8 mouse cellular contexts compared by ENCODE assay signal in the genomic region with DNA sequence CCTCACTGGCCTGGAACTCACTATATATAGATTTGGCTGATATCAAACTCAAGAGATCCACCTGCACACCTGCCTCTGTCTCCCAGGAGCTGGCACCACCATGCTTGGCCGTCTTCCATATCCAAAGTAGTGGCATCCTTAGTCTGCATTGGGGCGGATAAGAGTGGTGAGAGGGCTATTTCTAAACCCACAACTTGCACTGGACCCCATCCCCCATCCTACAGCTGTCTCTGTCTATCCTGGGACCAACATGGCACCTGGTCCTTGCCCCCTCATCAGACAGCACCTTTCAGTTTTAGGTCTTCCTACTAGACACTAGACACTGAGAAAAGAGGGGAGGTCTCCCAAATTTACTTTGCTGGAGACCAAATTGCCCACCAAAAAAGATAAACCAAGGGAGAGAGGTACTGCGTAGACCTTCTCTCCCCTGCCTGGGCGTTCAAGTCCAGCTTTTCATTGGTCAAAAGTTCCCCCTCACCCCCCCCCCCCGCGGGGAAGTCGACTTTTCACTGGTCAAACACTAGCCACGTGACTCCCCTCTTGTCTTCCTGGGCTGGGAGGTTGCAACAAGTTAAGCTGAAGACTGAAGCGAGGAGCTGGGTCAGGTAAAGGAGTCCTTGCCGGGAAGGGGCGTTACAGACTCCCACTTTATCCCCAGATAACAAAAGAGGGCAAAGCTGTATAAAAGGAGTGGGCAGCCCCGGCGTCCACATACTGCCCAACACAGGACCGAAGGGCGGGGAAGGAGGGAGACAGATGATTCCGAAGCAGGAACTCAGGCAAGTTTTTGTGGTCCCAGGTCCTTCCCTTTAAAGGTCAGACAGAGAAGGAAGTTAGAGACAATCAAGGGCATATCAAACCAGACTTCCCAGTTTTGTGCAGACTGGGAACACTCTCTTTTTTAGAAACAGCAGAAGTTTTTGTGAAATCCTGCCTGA. TPM values are rescaled to one million over a fixed set of nuclear protein-coding genes. Genes with fewer than 3 reads are reported as not detected.
DNase-seq lines count a peak whose midpoint lies in the region; ATAC-seq and TF ChIP-seq lines count a peak whose summit lies in the region.

A gene (plus strand): TSS at position 531 of the 938 bp plus-strand sequence.

- H3K4me3 ChIP-seq in embryonic facial prominence, embryonic 13.5 days, result peak within 1 kb of the TSS; percentile 50
- H3K4me3 ChIP-seq in heart, embryonic 12.5 days, result peak within 1 kb of the TSS; percentile 68
- H3K4me3 ChIP-seq in kidney, embryonic 16.5 days (ENCODE audit: low read length), result peak within 1 kb of the TSS; percentile 65
- peak within 1 kb of the TSS; percentile 59 to 85 for H3K4me3 ChIP-seq in liver, embryonic 14.5 days (ENCODE audit: insufficient read depth in 1 of 2, low read depth in 2 of 2, low read length in 2 of 2)

- peak within 1 kb of the TSS; percentile 64 for H3K4me2 ChIP-seq in embryonic facial prominence, embryonic 13.5 days
- peak within 1 kb of the TSS; percentile 70 for H3K4me2 ChIP-seq in heart, embryonic 12.5 days
- H3K4me2 ChIP-seq in kidney, embryonic 16.5 days (replicated peaks; ENCODE audit: low read depth, low read length), result peak within 1 kb of the TSS; percentile 72
- peak within 1 kb of the TSS; percentile 79 for H3K4me2 ChIP-seq in liver, embryonic 14.5 days (ENCODE audit: low read depth)

- peak; percentile 55 for DNase-seq in layer of hippocampus, adult 11-12 months (ENCODE audit: low spot score)
- no peak for DNase-seq in layer of hippocampus, adult 9-10 months (ENCODE audit: low spot score)
- DNase-seq in liver, embryonic 14.5 days (ENCODE audit: low read depth in 3 of 3, low spot score in 3 of 3), result peak; percentile 60 to 67 (median 65)
- peak; percentile 80 for DNase-seq in neural tube, embryonic 10.5 days (ENCODE audit: extremely low spot score, low spot score)
- peak; percentile 63 for DNase-seq in thymus, postnatal 4 days

- WGBS in embryonic facial prominence, embryonic 13.5 days, result 5% methylated on average over 16 of the region's 16 CpGs
- 4% methylated on average over 16 of the region's 16 CpGs for WGBS in heart, embryonic 12.5 days
- WGBS in kidney, embryonic 16.5 days, result 5% methylated on average over 16 of the region's 16 CpGs
- WGBS in liver, embryonic 14.5 days (ENCODE audit: insufficient replicate concordance), result 3% methylated on average over 16 of the region's 16 CpGs

- TF ChIP-seq CTCF in liver, embryonic 14.5 days (IDR thresholded peaks at IDR 0.05; ENCODE audit: low read depth), result no peak

- ATAC-seq in embryonic facial prominence, embryonic 13.5 days (ENCODE audit: insufficient number of reproducible peaks, insufficient read depth, low FRiP score, low TSS enrichment, low read depth), result peak; percentile 80
- ATAC-seq in heart, embryonic 12.5 days (ENCODE audit: insufficient number of reproducible peaks, low FRiP score), result peak; percentile 87
- peak; percentile 85 for ATAC-seq in kidney, embryonic 16.5 days (ENCODE audit: low FRiP score, low TSS enrichment)
- peak; percentile 79 for ATAC-seq in liver, embryonic 14.5 days (ENCODE audit: insufficient read depth)

- peaks cover 29% of the 10 kb centered on the region for H3K4me1 ChIP-seq in embryonic facial prominence, embryonic 13.5 days
- H3K4me1 ChIP-seq in heart, embryonic 12.5 days (replicated peaks), result peaks cover 30% of the 10 kb centered on the region
- H3K4me1 ChIP-seq in kidney, embryonic 16.5 days (ENCODE audit: insufficient read depth, low read length), result peaks cover 19% of the 10 kb centered on the region
- H3K4me1 ChIP-seq in liver, embryonic 14.5 days (replicated peaks; ENCODE audit: control insufficient read depth in 2 of 2, insufficient read depth in 2 of 2, low read length in 1 of 2), result peaks cover 4 to 17% of the 10 kb centered on the region in 2 experiments

- no peaks in the 10 kb centered on the region for H3K9me3 ChIP-seq in embryonic facial prominence, embryonic 13.5 days
- H3K9me3 ChIP-seq in heart, embryonic 12.5 days (replicated peaks), result no peaks in the 10 kb centered on the region
- no peaks in the 10 kb centered on the region for H3K9me3 ChIP-seq in kidney, embryonic 16.5 days (ENCODE audit: low read length)
- no peaks in the 10 kb centered on the region for H3K9me3 ChIP-seq in liver, embryonic 14.5 days (ENCODE audit: control insufficient read depth, low read length)

- peak within 1 kb of the TSS; percentile 75 for H3K9ac ChIP-seq in embryonic facial prominence, embryonic 13.5 days
- H3K9ac ChIP-seq in heart, embryonic 12.5 days, result peak within 1 kb of the TSS; percentile 81
- H3K9ac ChIP-seq in kidney, embryonic 16.5 days (replicated peaks; ENCODE audit: low read length), result peak within 1 kb of the TSS; percentile 78
- H3K9ac ChIP-seq in liver, embryonic 14.5 days (replicated peaks), result peak within 1 kb of the TSS; percentile 63

- H3K27ac ChIP-seq in embryonic facial prominence, embryonic 13.5 days, result peak within 1 kb of the TSS; percentile 72
- peak within 1 kb of the TSS; percentile 83 for H3K27ac ChIP-seq in heart, embryonic 12.5 days (ENCODE audit: poor library complexity, severe bottlenecking)
- peak within 1 kb of the TSS; percentile 83 for H3K27ac ChIP-seq in kidney, embryonic 16.5 days (ENCODE audit: low read length)
- no peak within 1 kb of the TSS for H3K27ac ChIP-seq in liver, embryonic 14.5 days

- TF ChIP-seq EP300 in liver, embryonic 14.5 days (IDR thresholded peaks at IDR 0.05; ENCODE audit: low read depth), result no peak

- H3K27me3 ChIP-seq in embryonic facial prominence, embryonic 13.5 days, result no peaks in the 10 kb centered on the region
- H3K27me3 ChIP-seq in heart, embryonic 12.5 days (replicated peaks), result no peaks in the 10 kb centered on the region
- no peaks in the 10 kb centered on the region for H3K27me3 ChIP-seq in kidney, embryonic 16.5 days (ENCODE audit: insufficient read depth, low read length)
- no peaks in the 10 kb centered on the region for H3K27me3 ChIP-seq in liver, embryonic 14.5 days (ENCODE audit: control insufficient read depth, insufficient read depth, low read length)

- peaks cover 38% of the 10 kb centered on the region for H3K36me3 ChIP-seq in embryonic facial prominence, embryonic 13.5 days
- H3K36me3 ChIP-seq in heart, embryonic 12.5 days, result peaks cover 50% of the 10 kb centered on the region
- peaks cover 26% of the 10 kb centered on the region for H3K36me3 ChIP-seq in kidney, embryonic 16.5 days (ENCODE audit: insufficient read depth, low read length)
- H3K36me3 ChIP-seq in liver, embryonic 14.5 days (replicated peaks; ENCODE audit: control insufficient read depth, insufficient read depth, low read depth), result peaks cover 12% of the 10 kb centered on the region

RNA-seq across cellular contexts. Expression of the gene that starts here (rescaled TPM):
- polyA plus RNA-seq in embryonic facial prominence, embryonic 13.5 days (2015; fragmentation: Nextera tagmentation; extraction: Ambion mirVana), result 25.2 and 27.7 TPM in 2 replicates
- 67.5 and 71.6 TPM in 2 replicates for polyA plus RNA-seq in heart, embryonic 12.5 days (2016; fragmentation: Nextera tagmentation; extraction: Ambion mirVana)
- 47.5 and 51.7 TPM in 2 replicates for polyA plus RNA-seq in kidney, embryonic 16.5 days (2015; fragmentation: Nextera tagmentation; extraction: Ambion mirVana)
- polyA plus RNA-seq in liver, embryonic 14.5 days (2012; rRNA removed), result 2.2 and 3.1 TPM in 2 replicates
- polyA plus RNA-seq in liver, embryonic 14.5 days (2014; fragmentation: Nextera tagmentation; extraction: Ambion mirVana), result 2.8 and 3.3 TPM in 2 replicates
